Mouse (Mus musculus): ENCODE data around the gene Fam168b. TPM values are rescaled to one million over a fixed set of nuclear protein-coding genes. Genes with fewer than 3 reads are reported as not detected.

Fam168b gene
- polyA plus RNA-seq, 1 experiment from 2014 or later: 142 TPM

DNA sequence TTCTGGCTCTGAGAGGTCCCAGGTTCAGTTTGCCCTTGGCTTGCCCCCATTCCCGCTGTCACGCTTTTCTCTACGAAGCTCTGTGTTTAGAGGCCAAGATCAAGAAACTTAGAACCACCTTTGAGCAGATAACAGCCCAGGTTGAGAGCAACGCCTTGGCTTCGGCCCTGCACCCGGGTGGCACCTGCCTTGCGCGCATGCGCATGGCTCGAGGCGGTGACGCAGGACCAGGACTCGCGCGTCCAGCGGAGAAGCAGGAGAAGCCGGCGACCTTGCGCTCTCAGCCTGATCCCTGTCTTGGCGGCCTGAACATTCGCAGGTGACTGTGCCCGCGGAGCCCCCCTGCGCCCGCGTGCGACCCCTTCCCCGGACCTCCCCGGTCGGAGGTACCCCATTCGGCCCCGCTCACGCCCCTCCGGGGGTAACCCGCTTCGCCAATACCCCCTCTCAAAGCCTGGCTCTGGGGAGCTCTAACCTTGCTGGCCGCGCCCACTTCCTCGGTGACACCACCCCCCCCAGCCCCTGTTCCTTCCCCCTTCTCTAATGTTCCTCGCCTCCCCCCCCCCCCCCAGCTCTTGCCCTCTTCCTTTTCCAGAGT lies 7.0 kb upstream of the Fam168b start, which contains the start of gene Plekhb2:
TSS of gene Plekhb2 (plus strand) at position 232 of the 598 bp plus-strand sequence.
- Histone ChIP-seq H3K36me3 (no peaks in the 10 kb centered on the region), H3K27ac (replicated peaks) (peak within 1 kb of the TSS; percentile 87), H3K27me3 (no peaks in the 10 kb centered on the region), H3K4me2 (peak within 1 kb of the TSS; percentile 65), H3K9ac (peak within 1 kb of the TSS; percentile 95), H3K4me3 (peak within 1 kb of the TSS; percentile 97), H3K9me3 (no peaks in the 10 kb centered on the region), H3K4me1 (replicated peaks) (peaks cover 35% of the 10 kb centered on the region)
- under 1% methylated on average over 39 of the region's 40 CpGs for WGBS
- peak; percentile 83 for ATAC-seq (ENCODE audit: low FRiP score, low read depth)

- no peak for ATAC-seq (ENCODE audit: low FRiP score, low read depth)
- 88% methylated on average over 3 of the region's 3 CpGs for WGBS
- H3K4me1 ChIP-seq (replicated peaks): peaks cover 32% of the 10 kb centered on the region
These were observed 4.2 kb upstream of the Fam168b start for GRCm38 (mm10) chr1:34847070-34847469.

GRCm38 (mm10) chr1:34842389-34842861 lies 440 bp downstream of the Fam168b start:
- peaks cover 42% of the 10 kb centered on the region for H3K4me1 ChIP-seq (replicated peaks)
- no peaks in the 10 kb centered on the region for H3K9me3 ChIP-seq
- peak; percentile 85 for ATAC-seq (ENCODE audit: low FRiP score, low read depth)
- under 1% methylated on average over 42 of the region's 51 CpGs for WGBS
- peak overlapping the region; percentile 79 for H3K4me2 ChIP-seq
- no peaks in the 10 kb centered on the region for H3K27me3 ChIP-seq
- no peaks in the 10 kb centered on the region for H3K36me3 ChIP-seq
- H3K4me3 ChIP-seq: peak overlapping the region; percentile 65
- peak overlapping the region; percentile 73 for H3K9ac ChIP-seq
- peak overlapping the region; percentile 100 for H3K27ac ChIP-seq (replicated peaks)

More at GRCm38 (mm10) chr1:34847070-34847469, 4.2 kb upstream of the Fam168b start:
- H3K36me3 ChIP-seq: no peaks in the 10 kb centered on the region
- no peak overlapping the region for H3K4me3 ChIP-seq
- no peaks in the 10 kb centered on the region for H3K9me3 ChIP-seq
- no peak overlapping the region for H3K4me2 ChIP-seq
- H3K9ac ChIP-seq: no peak overlapping the region
- no peak overlapping the region for H3K27ac ChIP-seq (replicated peaks)
- no peaks in the 10 kb centered on the region for H3K27me3 ChIP-seq

GRCm38 (mm10) chr1:34841709-34842388 lies 1.0 kb downstream of the Fam168b start:
- WGBS: under 1% methylated on average over 12 of the region's 12 CpGs
- ATAC-seq (ENCODE audit: low FRiP score, low read depth): no peak; the same call in 1 of the 2 replicates

GRCm38 (mm10) chr1:34839241-34839640 lies 3.6 kb downstream of the Fam168b start:
- Histone ChIP-seq H3K9ac (no peak overlapping the region), H3K4me1 (replicated peaks) (peaks cover 56% of the 10 kb centered on the region), H3K4me3 (no peak overlapping the region), H3K27ac (replicated peaks) (no peak overlapping the region), H3K36me3 (peaks cover 8% of the 10 kb centered on the region), H3K27me3 (no peaks in the 10 kb centered on the region), H3K9me3 (no peaks in the 10 kb centered on the region), H3K4me2 (no peak overlapping the region)
- 58% methylated on average over 12 of the region's 12 CpGs for WGBS
- no peak for ATAC-seq (ENCODE audit: low FRiP score, low read depth)

More at GRCm38 (mm10) chr1:34841709-34842388, 1.0 kb downstream of the Fam168b start:
- H3K27me3 ChIP-seq: no peaks in the 10 kb centered on the region
- H3K4me2 ChIP-seq: peak overlapping the region; percentile 79
- peaks cover 46% of the 10 kb centered on the region for H3K4me1 ChIP-seq (replicated peaks)
- H3K9me3 ChIP-seq: no peaks in the 10 kb centered on the region
- H3K4me3 ChIP-seq: peak overlapping the region; percentile 65
- H3K36me3 ChIP-seq: no peaks in the 10 kb centered on the region
- H3K27ac ChIP-seq (replicated peaks): peak overlapping the region; percentile 100
- peak overlapping the region; percentile 73 for H3K9ac ChIP-seq

GRCm38 (mm10) chr1:34837951-34838689 lies 4.7 kb downstream of the Fam168b start:
- no peak for ATAC-seq (ENCODE audit: low FRiP score, low read depth)
- peaks cover 52% of the 10 kb centered on the region for H3K4me1 ChIP-seq (replicated peaks)
- H3K9ac ChIP-seq: no peak overlapping the region

GRCm38 (mm10) chr1:34834904-34835303 lies 8.0 kb downstream of the Fam168b start:
- Histone ChIP-seq H3K27ac (replicated peaks) (no peak overlapping the region), H3K36me3 (peaks cover 16% of the 10 kb centered on the region), H3K27me3 (no peaks in the 10 kb centered on the region), H3K9me3 (no peaks in the 10 kb centered on the region), H3K9ac (no peak overlapping the region), H3K4me2 (no peak overlapping the region), H3K4me3 (no peak overlapping the region), H3K4me1 (replicated peaks) (peaks cover 41% of the 10 kb centered on the region)
- WGBS: 94% methylated on average over 2 of the region's 2 CpGs
- no peak for ATAC-seq (ENCODE audit: low FRiP score, low read depth)

More at GRCm38 (mm10) chr1:34837951-34838689, 4.7 kb downstream of the Fam168b start:
- H3K27ac ChIP-seq (replicated peaks): no peak overlapping the region
- WGBS: 47% methylated on average over 6 of the region's 6 CpGs
- no peak overlapping the region for H3K4me3 ChIP-seq
- no peaks in the 10 kb centered on the region for H3K9me3 ChIP-seq
- H3K36me3 ChIP-seq: peaks cover 10% of the 10 kb centered on the region
- H3K4me2 ChIP-seq: no peak overlapping the region
- no peaks in the 10 kb centered on the region for H3K27me3 ChIP-seq

DNA sequence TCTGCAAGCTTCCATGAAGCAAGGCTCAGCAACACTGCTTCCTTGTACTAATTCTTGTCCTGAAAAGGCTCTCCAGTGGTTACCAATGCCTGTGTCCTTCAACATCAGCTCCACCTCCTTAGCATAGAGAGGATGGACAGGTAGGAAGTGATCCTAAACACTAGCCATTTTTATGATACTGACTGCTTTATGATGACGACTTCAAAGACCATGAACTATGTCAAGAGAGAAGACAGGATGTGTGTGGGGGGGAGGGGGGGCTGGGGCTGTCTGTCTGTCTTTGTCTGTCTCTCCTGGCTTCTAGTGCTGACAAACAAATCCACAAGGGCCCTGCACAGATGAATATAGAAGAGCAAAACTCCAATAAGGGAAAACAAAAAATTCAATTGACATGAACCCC lies 11.5 kb downstream of the Fam168b start:
- Histone ChIP-seq H3K27ac (replicated peaks) (no peak overlapping the region), H3K9me3 (no peaks in the 10 kb centered on the region), H3K4me2 (no peak overlapping the region), H3K27me3 (no peaks in the 10 kb centered on the region), H3K4me1 (replicated peaks) (peaks cover 16% of the 10 kb centered on the region), H3K9ac (no peak overlapping the region), H3K4me3 (no peak overlapping the region), H3K36me3 (peaks cover 26% of the 10 kb centered on the region)
- ATAC-seq (ENCODE audit: low FRiP score, low read depth): no peak
- WGBS: 95% methylated on average over 1 of the region's 1 CpGs

DNA sequence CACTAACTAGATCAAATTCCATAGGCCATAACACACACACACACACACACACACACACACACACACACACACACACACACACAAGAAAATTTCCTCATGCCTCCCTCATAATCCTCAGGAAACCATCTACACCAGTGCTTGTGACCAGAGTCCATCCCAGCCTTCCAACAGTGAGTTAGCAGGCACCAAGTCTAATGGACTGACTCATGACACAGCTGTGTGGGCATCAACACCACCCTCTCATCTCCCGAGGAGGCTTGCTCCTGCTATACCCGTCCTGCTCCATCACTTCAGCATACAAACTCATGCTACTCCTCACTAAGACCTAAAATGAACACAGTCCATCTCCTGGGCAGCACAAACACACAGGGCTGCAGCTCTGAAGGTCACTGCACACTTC lies 11.9 kb downstream of the Fam168b start:
- Histone ChIP-seq H3K9me3 (no peaks in the 10 kb centered on the region), H3K4me1 (replicated peaks) (peaks cover 12% of the 10 kb centered on the region), H3K27ac (replicated peaks) (no peak overlapping the region), H3K4me2 (no peak overlapping the region), H3K4me3 (no peak overlapping the region), H3K36me3 (peaks cover 26% of the 10 kb centered on the region), H3K9ac (no peak overlapping the region), H3K27me3 (no peaks in the 10 kb centered on the region)
- 82% methylated on average over 2 of the region's 2 CpGs for WGBS
- ATAC-seq (ENCODE audit: low FRiP score, low read depth): no peak

GRCm38 (mm10) chr1:34828528-34829294 lies 14.2 kb downstream of the Fam168b start:
- peaks cover 18% of the 10 kb centered on the region; the same call in 1 of the 2 replicates for H3K36me3 ChIP-seq
- H3K9ac ChIP-seq: no peak overlapping the region
- no peaks in the 10 kb centered on the region for H3K9me3 ChIP-seq
- no peak overlapping the region for H3K27ac ChIP-seq (replicated peaks)
- no peaks in the 10 kb centered on the region for H3K27me3 ChIP-seq
- no peak overlapping the region for H3K4me2 ChIP-seq
- peaks cover 11% of the 10 kb centered on the region for H3K4me1 ChIP-seq (replicated peaks)
- no peak for ATAC-seq (ENCODE audit: low FRiP score, low read depth)
- no peak overlapping the region for H3K4me3 ChIP-seq
- 95% methylated on average over 5 of the region's 5 CpGs for WGBS

DNA sequence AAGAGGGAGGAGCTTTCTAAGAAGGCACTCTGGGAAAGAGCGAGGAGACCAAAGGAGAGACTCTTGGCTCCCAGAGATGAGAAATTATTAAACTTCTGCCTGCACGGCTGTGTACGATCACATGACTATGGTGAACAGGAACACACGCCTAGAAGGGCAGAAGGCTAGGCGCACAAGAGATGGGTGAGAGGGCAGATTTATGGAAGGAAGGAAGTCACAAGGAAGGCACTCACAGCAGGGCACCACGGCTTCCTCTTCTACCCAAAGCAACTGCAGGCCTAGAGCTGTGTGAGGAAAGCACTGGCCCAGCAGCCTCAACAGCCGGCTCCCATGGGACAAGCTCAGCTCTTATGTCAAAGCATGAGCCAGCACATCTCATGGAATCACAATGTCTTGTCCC lies 15.0 kb downstream of the Fam168b start:
- 81% methylated on average over 7 of the region's 7 CpGs for WGBS
- H3K27me3 ChIP-seq: no peaks in the 10 kb centered on the region
- no peak overlapping the region for H3K9ac ChIP-seq
- no peak overlapping the region for H3K27ac ChIP-seq (replicated peaks)
- peaks cover 11% of the 10 kb centered on the region for H3K4me1 ChIP-seq (replicated peaks)
- ATAC-seq (ENCODE audit: low FRiP score, low read depth): peak; percentile 25; the same call in 1 of the 2 replicates
- peaks cover 15% of the 10 kb centered on the region; the same call in 1 of the 2 replicates for H3K36me3 ChIP-seq
- no peak overlapping the region for H3K4me3 ChIP-seq
- H3K4me2 ChIP-seq: no peak overlapping the region
- H3K9me3 ChIP-seq: no peaks in the 10 kb centered on the region
